Mouse (Mus musculus) MEL (cell line): ENCODE measurements around the gene Nat10.

Experiments
- CTCF ChIP-seq, 3 experiments: IDR thresholded peaks in 2 of 3; conservative IDR thresholded peaks in 1 of 3; 2 replicates each; pipeline ENCODE4 v1.5.1; 2011 to 2012; ENCODE audit warnings: low read length in 3 of 3, low read depth in 2 of 3, mild to moderate bottlenecking in 2 of 3, improper control_type of control experiment in 1 of 3, inconsistent platforms in 1 of 3, mixed read lengths in 1 of 3, moderate library complexity in 1 of 3; ENCODE audit not compliant: control insufficient read depth in 1 of 3, insufficient read depth in 1 of 3, poor library complexity in 1 of 3, severe bottlenecking in 1 of 3
- ZC3H11A ChIP-seq: IDR thresholded peaks from 2 replicates; pipeline ENCODE4 v1.6.1; 2012; ENCODE audit warnings: low read depth, mild to moderate bottlenecking, inconsistent platforms, low read length, improper control_type of control experiment

- no peak for TF ChIP-seq CTCF (IDR thresholded peaks at IDR 0.05 in 2 of 3, conservative IDR thresholded peaks at IDR 0.05 in 1 of 3; ENCODE audit: control insufficient read depth in 1 of 3, insufficient read depth in 1 of 3, low read depth in 2 of 3, low read length in 3 of 3, poor library complexity in 1 of 3, severe bottlenecking in 1 of 3)
- no peak for TF ChIP-seq ZC3H11A
These were observed 12.0 kb downstream of the Nat10 start for GRCm38 (mm10) chr2:103749091-103749490.
